Mouse (Mus musculus): ENCODE results near the gene Tmsb4x. TPM values are rescaled to one million over a fixed set of nuclear protein-coding genes. Genes with fewer than 3 reads are reported as not detected.

The Tmsb4x gene
- 100 to 1,000 TPM; 543 to 602 TPM for total RNA-seq (2021)
- long read RNA-seq, experiment 1, transcript Tmsb4x-201 (3 exons, 768 nt) = major isoform, 93 of 97 reads
- long read RNA-seq, experiment 1, partial matches to known transcripts = 0 of 97 reads
- long read RNA-seq, experiment 1, other reads (novel, unspliced or antisense) = 4 of 97 reads
- long read RNA-seq, experiment 2, transcript Tmsb4x-201 (3 exons, 768 nt) = major isoform, 77 of 83 reads
- long read RNA-seq, experiment 2, partial matches to known transcripts = 0 of 83 reads
- long read RNA-seq, experiment 2, other reads (novel, unspliced or antisense) = 6 of 83 reads

GRCm38 (mm10) chrX:167208978-167209754 is at the start of gene Tmsb4x:
Tmsb4x (minus strand) TSS chrX:167209315.
- intact Hi-C loops (cut with DNase I) = loop anchor here (10.0 kb wide), 2 partner anchors 54 to 104 kb away; no protein-coding TSS in a partner anchor
- peak; percentile 84 to 89 for DNase-seq

GRCm38 (mm10) chrX:167241736-167242135 is 32.6 kb upstream of the Tmsb4x start:
- DNase-seq = no peak
- intact Hi-C loops (cut with DNase I) = no loop called here

GRCm38 (mm10) chrX:167239293-167239921 is 30.3 kb upstream of the Tmsb4x start:
- intact Hi-C loops (cut with DNase I) = loop anchor here (10.0 kb wide), 1 partner anchor 1075 kb away; no protein-coding TSS in a partner anchor

GRCm38 (mm10) chrX:167233104-167233687 is 24.1 kb upstream of the Tmsb4x start:
- intact Hi-C loops (cut with DNase I) = loop anchor here (1.0 to 10.0 kb wide), 2 partner anchors 572 to 1068 kb away; no protein-coding TSS in a partner anchor
- peak; percentile 71 to 83 for DNase-seq

More at GRCm38 (mm10) chrX:167239293-167239921, 30.3 kb upstream of the Tmsb4x start:
- no peak for DNase-seq

- DNase-seq = no peak
- intact Hi-C loops (cut with DNase I) = loop anchor here (10.0 kb wide), 1 partner anchor 1066 kb away; no protein-coding TSS in a partner anchor
Measured at GRCm38 (mm10) chrX:167231150-167231549, 22.0 kb upstream of the Tmsb4x start.

GRCm38 (mm10) chrX:167229819-167230218 is 20.7 kb upstream of the Tmsb4x start:
- no peak for DNase-seq
- intact Hi-C loops (cut with DNase I) = loop anchor here (10.0 kb wide), 1 partner anchor 1065 kb away; no protein-coding TSS in a partner anchor

GRCm38 (mm10) chrX:167229206-167229605 is 20.1 kb upstream of the Tmsb4x start:
- intact Hi-C loops (cut with DNase I) = no loop called here
- peak; percentile 45 to 66 for DNase-seq

GRCm38 (mm10) chrX:167227756-167228155 is 18.6 kb upstream of the Tmsb4x start:
- no peak for DNase-seq
- intact Hi-C loops (cut with DNase I) = no loop called here

GRCm38 (mm10) chrX:167227138-167227537 is 18.0 kb upstream of the Tmsb4x start:
- DNase-seq = no peak
- intact Hi-C loops (cut with DNase I) = no loop called here

GRCm38 (mm10) chrX:167226570-167226969 is 17.5 kb upstream of the Tmsb4x start:
- no peak for DNase-seq
- intact Hi-C loops (cut with DNase I) = no loop called here

- intact Hi-C loops (cut with DNase I) = no loop called here
Measured at GRCm38 (mm10) chrX:167212707-167213106, 3.6 kb upstream of the Tmsb4x start.

GRCm38 (mm10) chrX:167211871-167212555 is 2.9 kb upstream of the Tmsb4x start:
- no peak for DNase-seq
- intact Hi-C loops (cut with DNase I) = no loop called here

More at GRCm38 (mm10) chrX:167212707-167213106, 3.6 kb upstream of the Tmsb4x start:
- DNase-seq = peak; percentile 26 to 54

GRCm38 (mm10) chrX:167210319-167210728 is 1.2 kb upstream of the Tmsb4x start:
- intact Hi-C loops (cut with DNase I) = no loop called here
- DNase-seq = peak in 1 of 2 experiments; percentile 22

- no peak for DNase-seq
- intact Hi-C loops (cut with DNase I) = loop anchor here (10.0 kb wide), 2 partner anchors 55 to 105 kb away; no protein-coding TSS in a partner anchor
Measured at GRCm38 (mm10) chrX:167209828-167210227, 713 bp upstream of the Tmsb4x start.

- intact Hi-C loops (cut with DNase I) = loop anchor here (10.0 kb wide), 2 partner anchors 54 to 104 kb away; no protein-coding TSS in a partner anchor
- peak; percentile 45 to 49 for DNase-seq
Measured at GRCm38 (mm10) chrX:167208506-167208820, 652 bp downstream of the Tmsb4x start.

- peak; percentile 45 to 47 for DNase-seq
- intact Hi-C loops (cut with DNase I) = loop anchor here (10.0 kb wide), 2 partner anchors 53 to 103 kb away; no protein-coding TSS in a partner anchor
Measured at GRCm38 (mm10) chrX:167207741-167208505, 1.2 kb downstream of the Tmsb4x start.

GRCm38 (mm10) chrX:167205813-167206520 is 3.1 kb downstream of the Tmsb4x start:
- no peak for DNase-seq

GRCm38 (mm10) chrX:167201365-167201764 is 7.8 kb downstream of the Tmsb4x start:
- no peak for DNase-seq
- intact Hi-C loops (cut with DNase I) = loop anchor here (10.0 kb wide), 2 partner anchors 47 to 97 kb away; no protein-coding TSS in a partner anchor

More at GRCm38 (mm10) chrX:167205813-167206520, 3.1 kb downstream of the Tmsb4x start:
- intact Hi-C loops (cut with DNase I) = loop anchor here (10.0 kb wide), 2 partner anchors 51 to 101 kb away; no protein-coding TSS in a partner anchor

Measured in heart, postnatal 14 days (tissue).